Mouse (Mus musculus): ENCODE measurements around the gene Adrb1. TPM values are rescaled to one million over a fixed set of nuclear protein-coding genes. Genes with fewer than 3 reads are reported as not detected.

Adrb1 gene
- polyA plus RNA-seq, 1 experiment = 0.60 TPM

DNA sequence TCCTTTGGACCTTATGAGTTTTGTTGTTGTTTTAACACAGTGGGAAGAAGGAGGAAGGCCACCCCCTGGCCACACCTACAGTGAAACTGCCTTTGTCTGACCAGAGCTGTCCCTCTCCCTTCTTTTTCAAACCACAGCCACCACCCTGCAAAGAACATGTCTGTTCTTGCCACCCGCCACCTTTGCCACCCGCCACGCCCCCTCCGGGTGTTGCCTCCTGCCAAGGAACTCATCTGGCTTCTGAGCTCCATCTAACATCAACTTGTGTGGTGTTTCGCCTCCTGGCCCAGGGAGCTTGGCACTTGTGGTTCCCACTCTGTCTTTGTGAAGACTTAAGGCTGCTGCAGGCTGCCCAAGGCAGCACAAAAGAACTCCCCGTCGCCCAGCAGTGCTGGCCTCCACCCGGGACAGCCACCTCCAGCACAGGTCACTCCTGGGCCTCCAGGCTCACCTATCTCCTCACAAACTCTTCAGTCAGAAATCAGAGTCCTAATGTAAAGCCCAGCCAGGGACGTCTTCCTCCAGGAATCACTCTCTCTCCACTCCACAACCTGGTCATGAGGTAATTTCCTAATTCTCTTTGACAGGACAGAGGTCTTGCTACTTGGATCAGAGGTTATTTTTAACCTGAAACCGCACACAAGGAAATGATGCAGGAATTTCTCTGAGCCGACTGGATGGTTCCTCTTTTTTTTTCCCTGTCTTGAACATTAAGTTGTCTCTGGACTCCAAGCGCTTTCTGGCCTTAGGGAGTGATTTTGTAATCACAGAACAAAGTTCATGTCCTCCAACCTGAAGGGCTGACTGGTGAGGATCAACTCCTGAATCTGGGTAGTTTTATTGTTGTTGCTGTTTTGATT lies 18.5 kb upstream of the Adrb1 start:
- H3K27me3 ChIP-seq (ENCODE audit: control insufficient read depth, insufficient read depth, insufficient read length) = no peaks in the 10 kb centered on the region
- no peak overlapping the region for H3K4me3 ChIP-seq
- TF ChIP-seq MYOD1 (IDR thresholded peaks at IDR 0.05; ENCODE audit: control insufficient read depth in 1 of 3, insufficient read length in 2 of 3, low read depth in 2 of 3) = no peak
- no peak for TF ChIP-seq POLR2AphosphoS2 (IDR thresholded peaks at IDR 0.05; ENCODE audit: insufficient read length, low read depth)
- no peak for TF ChIP-seq POLR2A (IDR thresholded peaks at IDR 0.05; ENCODE audit: insufficient read length, low read depth)
- TF ChIP-seq MYOG (IDR thresholded peaks at IDR 0.05; ENCODE audit: control insufficient read depth in 1 of 3, insufficient read depth in 1 of 3, insufficient read length in 2 of 3, low read depth in 2 of 3) = no peak
- no peak for TF ChIP-seq TCF12 (IDR thresholded peaks at IDR 0.05; ENCODE audit: insufficient read depth, poor library complexity, severe bottlenecking)
- TF ChIP-seq USF1 (IDR thresholded peaks at IDR 0.05; ENCODE audit: low read depth) = no peak
- no peak for TF ChIP-seq TCF3 (IDR thresholded peaks at IDR 0.05; ENCODE audit: insufficient read length, low read depth)
- no peak for TF ChIP-seq MAX (IDR thresholded peaks at IDR 0.05; ENCODE audit: low read depth)
- no peak for TF ChIP-seq REST (IDR thresholded peaks at IDR 0.05; ENCODE audit: insufficient read depth, insufficient read length)
- no peak for TF ChIP-seq SRF (IDR thresholded peaks at IDR 0.05; ENCODE audit: control insufficient read depth, insufficient read length, low read depth)
- no peak for TF ChIP-seq E2F4 (IDR thresholded peaks at IDR 0.05; ENCODE audit: insufficient read depth)
- no peak for TF ChIP-seq CEBPB (IDR thresholded peaks at IDR 0.05; ENCODE audit: insufficient read depth, poor library complexity, severe bottlenecking)
- H3K36me3 ChIP-seq (ENCODE audit: control insufficient read depth, insufficient read depth) = no peaks in the 10 kb centered on the region
- H3K79me2 ChIP-seq (ENCODE audit: control insufficient read depth, insufficient read depth) = no peaks in the 10 kb centered on the region
- H3K4me2 ChIP-seq (ENCODE audit: low read depth) = no peak overlapping the region
- H3ac ChIP-seq (ENCODE audit: control insufficient read depth, insufficient read length) = no peak overlapping the region

DNA sequence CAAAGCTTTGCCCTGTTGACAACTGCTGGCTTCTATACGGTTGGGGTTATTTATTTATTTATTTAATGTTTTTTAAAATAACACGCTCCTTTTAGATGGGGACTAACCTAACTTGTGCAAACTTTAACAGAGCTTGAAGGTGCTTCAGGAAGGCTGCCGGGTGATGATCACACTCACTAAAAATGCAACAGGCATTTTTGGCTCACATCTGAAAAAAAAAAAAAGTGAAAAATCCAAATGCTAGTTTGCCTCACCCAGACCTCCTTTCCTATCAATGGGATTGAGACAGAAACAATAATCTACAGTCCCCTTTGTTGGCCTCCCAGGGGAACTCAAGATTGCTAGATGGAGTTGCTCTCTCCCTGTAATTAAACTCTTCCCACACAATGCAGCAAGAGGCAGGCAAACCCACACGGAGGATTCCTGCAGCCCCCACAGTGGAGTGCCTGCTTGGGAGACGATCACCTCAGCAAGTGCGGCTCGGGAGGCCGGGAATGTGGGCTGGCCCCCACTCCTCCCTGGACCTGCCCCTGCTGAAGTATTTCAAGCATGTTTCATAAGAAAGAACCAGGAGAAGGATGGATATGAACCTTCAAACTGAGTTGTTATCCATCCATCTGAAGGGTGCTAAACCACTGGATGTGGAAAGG lies 16.8 kb upstream of the Adrb1 start:
- no peaks in the 10 kb centered on the region for H3K36me3 ChIP-seq (ENCODE audit: control insufficient read depth, insufficient read depth)
- no peaks in the 10 kb centered on the region for H3K79me2 ChIP-seq (ENCODE audit: control insufficient read depth, insufficient read depth)
- peak overlapping the region; percentile 7 for H3K4me2 ChIP-seq (ENCODE audit: low read depth)
- H3K4me3 ChIP-seq = no peak overlapping the region
- TF ChIP-seq SRF (IDR thresholded peaks at IDR 0.05; ENCODE audit: control insufficient read depth, insufficient read length, low read depth) (no peak), POLR2A (IDR thresholded peaks at IDR 0.05; ENCODE audit: insufficient read length, low read depth) (peak; percentile 13), MYOG (IDR thresholded peaks at IDR 0.05; ENCODE audit: control insufficient read depth in 1 of 3, insufficient read depth in 1 of 3, insufficient read length in 2 of 3, low read depth in 2 of 3) (peak in 1 of 3 experiments; percentile 42)
- H3K27me3 ChIP-seq (ENCODE audit: control insufficient read depth, insufficient read depth, insufficient read length) = no peaks in the 10 kb centered on the region
- H3ac ChIP-seq (ENCODE audit: control insufficient read depth, insufficient read length) = no peak overlapping the region

DNA sequence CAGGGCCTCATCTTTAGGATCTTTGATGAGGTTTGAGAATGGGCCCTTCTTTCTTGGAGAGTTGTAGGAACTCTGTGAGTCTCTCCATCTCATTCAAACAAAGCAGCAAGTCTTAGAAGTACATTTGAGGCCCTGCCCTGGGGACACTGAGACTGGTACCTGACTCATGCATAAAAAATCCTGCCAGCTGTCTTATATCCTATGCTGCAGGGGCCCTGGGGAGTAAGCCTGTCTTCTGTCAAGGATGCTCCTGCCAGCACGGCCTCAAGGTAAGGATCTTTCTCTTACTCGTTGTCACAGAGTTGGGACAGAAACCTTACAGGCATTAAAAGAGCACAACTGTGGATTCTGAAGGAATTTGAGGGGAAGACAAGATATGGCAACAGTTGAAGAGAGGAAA lies 13.2 kb upstream of the Adrb1 start:
- no peaks in the 10 kb centered on the region for H3K36me3 ChIP-seq (ENCODE audit: control insufficient read depth, insufficient read depth)
- H3K4me3 ChIP-seq = no peak overlapping the region
- H3K27me3 ChIP-seq (ENCODE audit: control insufficient read depth, insufficient read depth, insufficient read length) = no peaks in the 10 kb centered on the region
- H3K4me2 ChIP-seq (ENCODE audit: low read depth) = peak overlapping the region; percentile 39
- H3K79me2 ChIP-seq (ENCODE audit: control insufficient read depth, insufficient read depth) = no peaks in the 10 kb centered on the region
- TF ChIP-seq SRF (IDR thresholded peaks at IDR 0.05; ENCODE audit: control insufficient read depth, insufficient read length, low read depth) (no peak), TCF3 (IDR thresholded peaks at IDR 0.05; ENCODE audit: insufficient read length, low read depth) (no peak), E2F4 (IDR thresholded peaks at IDR 0.05; ENCODE audit: insufficient read depth) (no peak), TCF12 (IDR thresholded peaks at IDR 0.05; ENCODE audit: insufficient read depth, poor library complexity, severe bottlenecking) (no peak), REST (IDR thresholded peaks at IDR 0.05; ENCODE audit: insufficient read depth, insufficient read length) (no peak), POLR2A (IDR thresholded peaks at IDR 0.05; ENCODE audit: insufficient read length, low read depth) (no peak), CEBPB (IDR thresholded peaks at IDR 0.05; ENCODE audit: insufficient read depth, poor library complexity, severe bottlenecking) (no peak), MAX (IDR thresholded peaks at IDR 0.05; ENCODE audit: low read depth) (no peak), POLR2AphosphoS2 (IDR thresholded peaks at IDR 0.05; ENCODE audit: insufficient read length, low read depth) (no peak), MYOG (IDR thresholded peaks at IDR 0.05; ENCODE audit: control insufficient read depth in 1 of 3, insufficient read depth in 1 of 3, insufficient read length in 2 of 3, low read depth in 2 of 3) (peak in 1 of 3 experiments; percentile 21), MYOD1 (IDR thresholded peaks at IDR 0.05; ENCODE audit: control insufficient read depth in 1 of 3, insufficient read length in 2 of 3, low read depth in 2 of 3) (peak in 1 of 3 experiments; percentile 35), USF1 (IDR thresholded peaks at IDR 0.05; ENCODE audit: low read depth) (no peak)
- H3ac ChIP-seq (ENCODE audit: control insufficient read depth, insufficient read length) = no peak overlapping the region

DNA sequence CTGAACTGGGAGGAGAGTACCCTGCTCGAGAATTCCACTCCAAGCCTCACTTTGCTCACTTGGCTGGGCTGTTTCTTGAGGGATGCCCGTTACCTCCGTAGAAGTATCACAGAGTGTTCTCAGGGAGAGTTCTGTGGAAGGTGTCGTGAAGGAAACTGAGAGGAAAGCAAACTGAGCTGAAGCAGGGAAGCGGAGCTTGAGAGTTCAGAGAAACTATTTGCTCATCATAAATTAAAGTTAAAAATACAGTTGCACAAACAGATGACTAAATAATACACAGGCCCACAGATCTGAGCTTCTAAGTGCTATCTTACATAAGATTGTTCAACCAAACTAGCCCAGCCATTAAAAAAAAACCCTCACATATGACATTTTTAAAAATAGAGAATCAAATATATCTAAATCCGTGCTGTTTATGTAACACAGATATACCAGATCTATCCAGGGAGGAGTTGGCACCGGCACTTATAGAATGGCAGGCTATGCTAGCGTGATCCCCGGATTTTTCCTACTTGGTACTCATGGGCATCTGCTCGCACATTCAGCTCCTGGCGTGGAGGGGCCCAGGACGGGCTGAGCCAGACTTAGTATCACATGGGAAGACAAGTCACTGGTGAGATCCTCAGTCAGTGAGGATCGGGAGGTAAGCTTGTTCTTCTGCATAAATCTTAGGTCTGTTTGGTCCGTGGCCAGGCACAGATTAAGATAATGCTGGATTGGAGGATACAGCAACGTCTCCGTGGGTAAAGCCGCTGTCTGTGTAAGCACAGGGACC lies 11.7 kb upstream of the Adrb1 start:
- no peaks in the 10 kb centered on the region for H3K79me2 ChIP-seq (ENCODE audit: control insufficient read depth, insufficient read depth)
- no peak overlapping the region for H3ac ChIP-seq (ENCODE audit: control insufficient read depth, insufficient read length)
- no peak for TF ChIP-seq CEBPB (IDR thresholded peaks at IDR 0.05; ENCODE audit: insufficient read depth, poor library complexity, severe bottlenecking)
- no peak for TF ChIP-seq TCF3 (IDR thresholded peaks at IDR 0.05; ENCODE audit: insufficient read length, low read depth)
- TF ChIP-seq MYOD1 (IDR thresholded peaks at IDR 0.05; ENCODE audit: control insufficient read depth in 1 of 3, insufficient read length in 2 of 3, low read depth in 2 of 3) = no peak
- no peak for TF ChIP-seq POLR2AphosphoS2 (IDR thresholded peaks at IDR 0.05; ENCODE audit: insufficient read length, low read depth)
- TF ChIP-seq REST (IDR thresholded peaks at IDR 0.05; ENCODE audit: insufficient read depth, insufficient read length) = no peak
- TF ChIP-seq POLR2A (IDR thresholded peaks at IDR 0.05; ENCODE audit: insufficient read length, low read depth) = no peak
- no peak for TF ChIP-seq USF1 (IDR thresholded peaks at IDR 0.05; ENCODE audit: low read depth)
- TF ChIP-seq SRF (IDR thresholded peaks at IDR 0.05; ENCODE audit: control insufficient read depth, insufficient read length, low read depth) = no peak
- no peaks in the 10 kb centered on the region for H3K36me3 ChIP-seq (ENCODE audit: control insufficient read depth, insufficient read depth)
- no peak overlapping the region for H3K4me2 ChIP-seq (ENCODE audit: low read depth)
- no peaks in the 10 kb centered on the region for H3K27me3 ChIP-seq (ENCODE audit: control insufficient read depth, insufficient read depth, insufficient read length)
- H3K4me3 ChIP-seq = no peak overlapping the region

Measured in myocyte (in vitro differentiated cells).